Mouse (Mus musculus) T-helper 17 cell (primary cell): Measurements from ENCODE around the gene Tmc6.

Experiments
- in situ Hi-C, 2 experiments: fragments of 300-600 bp; cut with MboI, MseI; formaldehyde crosslinking; loops; 1 replicate in 1 of 2; 2 replicates in 1 of 2; pipeline ENCODE4 v1.15.1; 2025; ENCODE audit warnings: high pct_unique_total_duplicates in 2 of 2

Tmc6 gene

GRCm38 (mm10) chr11:117783089-117783488, 1.1 kb upstream of the Tmc6 start:
- in situ Hi-C loops: loop anchor here in 1 of 2 experiments (10.0 kb wide), 1 partner anchor 182 kb away; no protein-coding TSS in a partner anchor

GRCm38 (mm10) chr11:117782705-117783034, 672 bp upstream of the Tmc6 start:
- in situ Hi-C loops: loop anchor here in 1 of 2 experiments (10.0 kb wide), 1 partner anchor 182 kb away; no protein-coding TSS in a partner anchor

GRCm38 (mm10) chr11:117781199-117781821, 688 bp downstream of the Tmc6 start:
- in situ Hi-C loops: loop anchor here in 1 of 2 experiments (10.0 kb wide), 1 partner anchor 183 kb away; no protein-coding TSS in a partner anchor

GRCm38 (mm10) chr11:117780582-117781111, 1.4 kb downstream of the Tmc6 start:
- in situ Hi-C loops: loop anchor here in 1 of 2 experiments (10.0 kb wide), 1 partner anchor 184 kb away; no protein-coding TSS in a partner anchor

GRCm38 (mm10) chr11:117780199-117780515, 1.8 kb downstream of the Tmc6 start:
- in situ Hi-C loops: loop anchor here in 1 of 2 experiments (10.0 kb wide), 1 partner anchor 185 kb away; no protein-coding TSS in a partner anchor

GRCm38 (mm10) chr11:117779434-117780198, 2.4 kb downstream of the Tmc6 start:
- in situ Hi-C loops: loop anchor here in 1 of 2 experiments (10.0 kb wide), 1 partner anchor 185 kb away; no protein-coding TSS in a partner anchor

GRCm38 (mm10) chr11:117778851-117779433, 3.1 kb downstream of the Tmc6 start:
- in situ Hi-C loops: no loop called here

- in situ Hi-C loops: no loop called here
These were observed 4.0 kb downstream of the Tmc6 start for GRCm38 (mm10) chr11:117778031-117778430.

- in situ Hi-C loops: no loop called here
These were observed 4.9 kb downstream of the Tmc6 start for GRCm38 (mm10) chr11:117777111-117777510.

- in situ Hi-C loops: no loop called here
These were observed 5.8 kb downstream of the Tmc6 start for GRCm38 (mm10) chr11:117776085-117776792.

- in situ Hi-C loops: no loop called here
These were observed 6.5 kb downstream of the Tmc6 start for GRCm38 (mm10) chr11:117775540-117775939.

GRCm38 (mm10) chr11:117774925-117775324, 7.1 kb downstream of the Tmc6 start:
- in situ Hi-C loops: no loop called here

GRCm38 (mm10) chr11:117772352-117772751, 9.6 kb downstream of the Tmc6 start:
- in situ Hi-C loops: no loop called here

GRCm38 (mm10) chr11:117770407-117770806, 11.6 kb downstream of the Tmc6 start:
- in situ Hi-C loops: no loop called here

GRCm38 (mm10) chr11:117769683-117770047, 12.3 kb downstream of the Tmc6 start:
- in situ Hi-C loops: no loop called here

- in situ Hi-C loops: no loop called here
These were observed 13.0 kb downstream of the Tmc6 start for GRCm38 (mm10) chr11:117768725-117769682.

GRCm38 (mm10) chr11:117766275-117766674, 15.7 kb downstream of the Tmc6 start:
- in situ Hi-C loops: no loop called here

GRCm38 (mm10) chr11:117765361-117765760, 16.6 kb downstream of the Tmc6 start:
- in situ Hi-C loops: no loop called here

GRCm38 (mm10) chr11:117764319-117764718, 17.7 kb downstream of the Tmc6 start:
- in situ Hi-C loops: no loop called here

- in situ Hi-C loops: no loop called here
These were observed 19.8 kb downstream of the Tmc6 start for GRCm38 (mm10) chr11:117762246-117762645.
